Mouse (Mus musculus): ENCODE measurements around the gene Vwa5b1.

DNA sequence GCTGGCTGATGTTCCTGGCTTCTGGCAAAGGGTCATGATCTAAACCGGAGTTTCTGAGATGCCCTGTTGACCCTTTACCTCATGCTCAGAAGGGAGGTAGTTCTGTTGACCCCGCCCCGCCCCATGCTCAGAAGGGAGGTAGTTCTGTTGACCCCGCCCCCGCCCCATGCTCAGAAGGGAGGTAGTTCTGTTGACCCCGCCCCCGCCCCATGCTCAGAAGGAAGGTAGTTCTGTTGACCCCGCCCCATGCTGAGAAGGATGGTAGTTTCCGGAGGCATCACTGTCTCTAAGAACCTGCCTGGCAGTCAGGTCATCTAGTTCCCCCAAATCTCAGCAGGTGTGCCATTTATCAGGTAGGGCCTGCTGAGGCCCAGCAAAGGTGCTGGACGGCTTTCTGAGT, 88.1 kb downstream of the Vwa5b1 start:
- TF ChIP-seq CTCF (IDR thresholded peaks at IDR 0.05 in 2 of 3, conservative IDR thresholded peaks at IDR 0.05 in 1 of 3; ENCODE audit: control insufficient read depth in 1 of 3, insufficient read depth in 1 of 3, low read depth in 2 of 3, low read length in 3 of 3, poor library complexity in 1 of 3, severe bottlenecking in 1 of 3) (no peak), POLR2A (IDR thresholded peaks at IDR 0.05; ENCODE audit: control insufficient read depth in 1 of 2, insufficient read depth in 1 of 2, low read depth in 1 of 2, low read length in 2 of 2, poor library complexity in 1 of 2) (no peak), MAX (IDR thresholded peaks at IDR 0.05; ENCODE audit: low read length) (no peak), GATA1 (IDR thresholded peaks at IDR 0.05; ENCODE audit: low read depth, low read length) (no peak), RAD21 (IDR thresholded peaks at IDR 0.05; ENCODE audit: low read depth, low read length) (no peak), USF2 (IDR thresholded peaks at IDR 0.05; ENCODE audit: borderline replicate concordance in 1 of 2, insufficient read depth in 1 of 2, low read depth in 1 of 2, low read length in 2 of 2) (no peak), POLR2AphosphoS5 (IDR thresholded peaks at IDR 0.05; ENCODE audit: borderline replicate concordance, low read depth, low read length) (no peak), ZC3H11A (IDR thresholded peaks at IDR 0.05; ENCODE audit: low read depth, low read length) (no peak), MEF2A (IDR thresholded peaks at IDR 0.05; ENCODE audit: extremely low read depth, insufficient replicate concordance, low read depth, low read length, poor library complexity, severe bottlenecking) (no peak), TAL1 (IDR thresholded peaks at IDR 0.05; ENCODE audit: low read length) (no peak), TBP (IDR thresholded peaks at IDR 0.05; ENCODE audit: low read depth, low read length) (no peak), CHD1 (IDR thresholded peaks at IDR 0.05; ENCODE audit: low read depth, low read length) (no peak), EP300 (IDR thresholded peaks at IDR 0.05; ENCODE audit: low read depth in 1 of 2, low read length in 2 of 2) (no peak), TCF12 (IDR thresholded peaks at IDR 0.05; ENCODE audit: low read depth, low read length) (no peak)

Data from MEL (cell line).